Mouse (Mus musculus): ENCODE measurements around the gene Traf3ip1. TPM values are rescaled to one million over a fixed set of nuclear protein-coding genes. Genes with fewer than 3 reads are reported as not detected.

Traf3ip1 gene
- polyA plus RNA-seq, 1 experiment = 22.7 TPM

GRCm38 (mm10) chr1:91540271-91540826, 45.9 kb downstream of the Traf3ip1 start, which contains the start of gene Asb1:
Asb1 (plus strand) TSS chr1:91540544.
- TF ChIP-seq GATA1 (IDR thresholded peaks at IDR 0.05; ENCODE audit: low read length) = no peak

- no peak for TF ChIP-seq GATA1 (IDR thresholded peaks at IDR 0.05; ENCODE audit: low read length)
These were observed 46.7 kb downstream of the Traf3ip1 start for GRCm38 (mm10) chr1:91541042-91541592.

GRCm38 (mm10) chr1:91543974-91544373, 49.5 kb downstream of the Traf3ip1 start:
- no peak for TF ChIP-seq GATA1 (IDR thresholded peaks at IDR 0.05; ENCODE audit: low read length)

- TF ChIP-seq GATA1 (IDR thresholded peaks at IDR 0.05; ENCODE audit: low read length) = no peak
These were observed 50.8 kb downstream of the Traf3ip1 start for GRCm38 (mm10) chr1:91545226-91545625.

- TF ChIP-seq GATA1 (IDR thresholded peaks at IDR 0.05; ENCODE audit: low read length) = no peak
These were observed 53.1 kb downstream of the Traf3ip1 start for GRCm38 (mm10) chr1:91547567-91547966.

GRCm38 (mm10) chr1:91549073-91549472, 54.6 kb downstream of the Traf3ip1 start:
- TF ChIP-seq GATA1 (IDR thresholded peaks at IDR 0.05; ENCODE audit: low read length) = no peak

- no peak for TF ChIP-seq GATA1 (IDR thresholded peaks at IDR 0.05; ENCODE audit: low read length)
These were observed 62.7 kb downstream of the Traf3ip1 start for GRCm38 (mm10) chr1:91557099-91557498.

- no peak for TF ChIP-seq GATA1 (IDR thresholded peaks at IDR 0.05; ENCODE audit: low read length)
These were observed 66.8 kb downstream of the Traf3ip1 start for GRCm38 (mm10) chr1:91561226-91561625.

- TF ChIP-seq GATA1 (IDR thresholded peaks at IDR 0.05; ENCODE audit: low read length) = no peak
These were observed 68.6 kb downstream of the Traf3ip1 start for GRCm38 (mm10) chr1:91562977-91563590.

GRCm38 (mm10) chr1:91564004-91564403, 69.6 kb downstream of the Traf3ip1 start:
- TF ChIP-seq GATA1 (IDR thresholded peaks at IDR 0.05; ENCODE audit: low read length) = no peak

- TF ChIP-seq GATA1 (IDR thresholded peaks at IDR 0.05; ENCODE audit: low read length) = no peak
These were observed 70.2 kb downstream of the Traf3ip1 start for GRCm38 (mm10) chr1:91564598-91564997.

GRCm38 (mm10) chr1:91567269-91567668, 72.8 kb downstream of the Traf3ip1 start:
- no peak for TF ChIP-seq GATA1 (IDR thresholded peaks at IDR 0.05; ENCODE audit: low read length)

- TF ChIP-seq GATA1 (IDR thresholded peaks at IDR 0.05; ENCODE audit: low read length) = no peak
These were observed 78.0 kb downstream of the Traf3ip1 start for GRCm38 (mm10) chr1:91572458-91572857.

- no peak for TF ChIP-seq GATA1 (IDR thresholded peaks at IDR 0.05; ENCODE audit: low read length)
These were observed 79.8 kb downstream of the Traf3ip1 start for GRCm38 (mm10) chr1:91574208-91574607.

- TF ChIP-seq GATA1 (IDR thresholded peaks at IDR 0.05; ENCODE audit: low read length) = no peak
These were observed 83.6 kb downstream of the Traf3ip1 start for GRCm38 (mm10) chr1:91577883-91578517.

Other genes starting within 250 kb of the Traf3ip1 start
- 9.9 and 14.8 TPM in 2 replicates for gene Ube2f, start 244.3 kb upstream of the Traf3ip1 start, polyA plus RNA-seq (2012)
- gene Scly, start 196.3 kb upstream of the Traf3ip1 start, polyA plus RNA-seq (2012) = 2.6 and 3.8 TPM in 2 replicates
- 0.63 and 0.87 TPM in 2 replicates for gene Espnl, start 172.6 kb upstream of the Traf3ip1 start, polyA plus RNA-seq (2012)
- gene Klhl30, start 143.6 kb upstream of the Traf3ip1 start, polyA plus RNA-seq (2012) = not detected in 2 replicates
- 2.2 and 2.3 TPM in 2 replicates for gene Erfe, start 128.2 kb upstream of the Traf3ip1 start, polyA plus RNA-seq (2012)
- 106 and 149 TPM in 2 replicates for gene Ilkap, start 95.8 kb upstream of the Traf3ip1 start, polyA plus RNA-seq (2012)
- gene Hes6, start 80.6 kb upstream of the Traf3ip1 start, polyA plus RNA-seq (2012) = 52.3 and 62.8 TPM in 2 replicates
- gene Per2, start 35.3 kb upstream of the Traf3ip1 start, polyA plus RNA-seq (2012) = 9.0 and 11.0 TPM in 2 replicates
- 20.4 and 34.3 TPM in 2 replicates for gene Asb1, start 45.9 kb downstream of the Traf3ip1 start, polyA plus RNA-seq (2012)

Measured in G1E-ER4 (cell line).